Mouse (Mus musculus) MEL (cell line): ENCODE results near the gene Gzme.
"Not testable (repeated sequence)": the region's sequence is repeated elsewhere in the genome, so short reads cannot be mapped to it uniquely, and the experiment has no call there.

Experiments used
- CTCF ChIP-seq, 3 experiments: IDR thresholded peaks in 2 of 3; conservative IDR thresholded peaks in 1 of 3; 2 replicates each; pipeline ENCODE4 v1.5.1; 2011 to 2012; ENCODE audit warnings: low read length in 3 of 3, low read depth in 2 of 3, mild to moderate bottlenecking in 2 of 3, improper control_type of control experiment in 1 of 3, inconsistent platforms in 1 of 3, mixed read lengths in 1 of 3, moderate library complexity in 1 of 3; ENCODE audit not compliant: control insufficient read depth in 1 of 3, insufficient read depth in 1 of 3, poor library complexity in 1 of 3, severe bottlenecking in 1 of 3
- POLR2A ChIP-seq, 2 experiments: IDR thresholded peaks; 2 replicates each; pipeline ENCODE4 v1.6.1; 2011 to 2012; ENCODE audit warnings: low read length in 2 of 2, mild to moderate bottlenecking in 2 of 2, control low read depth in 1 of 2, improper control_type of control experiment in 1 of 2, low read depth in 1 of 2, moderate library complexity in 1 of 2; ENCODE audit not compliant: control insufficient read depth in 1 of 2, insufficient read depth in 1 of 2, poor library complexity in 1 of 2

DNA sequence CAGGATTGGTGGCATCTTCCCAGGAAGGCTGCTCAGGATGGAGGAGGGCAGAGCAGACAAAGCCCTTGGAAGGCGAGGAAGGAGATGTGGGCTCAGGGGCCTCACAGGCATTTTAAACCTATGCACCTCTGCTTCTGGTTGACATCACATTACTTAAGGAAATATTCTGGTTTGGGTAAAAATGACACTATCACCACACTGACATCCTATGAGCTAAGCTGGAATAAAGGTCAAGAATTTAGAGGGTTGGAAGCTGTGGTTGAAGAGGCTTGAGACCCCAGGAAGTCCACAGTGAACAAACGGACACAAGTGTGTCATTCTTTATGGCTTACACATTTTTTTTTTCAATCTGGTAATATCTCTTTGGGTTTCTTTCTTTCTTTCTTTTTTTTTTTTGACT is 12.1 kb upstream of the Gzme start, which contains the start of gene Gzmd:
- TF ChIP-seq CTCF (IDR thresholded peaks at IDR 0.05 in 2 of 3, conservative IDR thresholded peaks at IDR 0.05 in 1 of 3; ENCODE audit: control insufficient read depth in 1 of 3, insufficient read depth in 1 of 3, low read depth in 2 of 3, low read length in 3 of 3, poor library complexity in 1 of 3, severe bottlenecking in 1 of 3); POLR2A (IDR thresholded peaks at IDR 0.05; ENCODE audit: control insufficient read depth in 1 of 2, insufficient read depth in 1 of 2, low read depth in 1 of 2, low read length in 2 of 2, poor library complexity in 1 of 2): not testable (repeated sequence)
